Mouse (Mus musculus) midbrain, embryonic 14.5 days (tissue): ENCODE results near the gene Olfr1380. TPM values are rescaled to one million over a fixed set of nuclear protein-coding genes. Genes with fewer than 3 reads are reported as not detected.
"Not testable (repeated sequence)": the region's sequence is repeated elsewhere in the genome, so short reads cannot be mapped to it uniquely, and the experiment has no call there.

Source experiments
- ATAC-seq: fragments of 200-750 bp; cut with Nextera tagmentation; 2 replicates; pipeline ENCODE4 v1.8.0; 2017; ENCODE audit warnings: moderate number of reproducible peaks, moderate library complexity; ENCODE audit not compliant: low FRiP score, low TSS enrichment
- DNase-seq: peaks from one replicate; pipeline ENCODE4 v3.0.0-alpha.2; 2015
- H3K27ac ChIP-seq: fragments of 300-500 bp; sonication (generic); replicated peaks from 2 replicates; pipeline ENCODE4 v1.5.1; 2014; ENCODE audit warnings: mild to moderate bottlenecking, low read depth, low read length, moderate library complexity
- H3K27me3 ChIP-seq: fragments of 300-500 bp; sonication (generic); 2 replicates; pipeline ENCODE4 v1.6.1; 2014; ENCODE audit warnings: low read length, control low read depth, mixed read lengths; ENCODE audit not compliant: control insufficient read depth, insufficient read depth
- H3K36me3 ChIP-seq: fragments of 300-500 bp; sonication (generic); 2 replicates; pipeline ENCODE4 v1.6.1; 2014; ENCODE audit warnings: low read length, control low read depth; ENCODE audit not compliant: control insufficient read depth, insufficient read depth
- H3K4me1 ChIP-seq: fragments of 300-500 bp; sonication (generic); 2 replicates; pipeline ENCODE4 v1.6.1; 2014; ENCODE audit warnings: mild to moderate bottlenecking, antibody characterized with exemption, low read length, control low read depth; ENCODE audit not compliant: control insufficient read depth, insufficient read depth
- H3K4me2 ChIP-seq: fragments of 300-500 bp; sonication (generic); 2 replicates; pipeline ENCODE4 v1.6.1; 2014; ENCODE audit warnings: mild to moderate bottlenecking, low read length, moderate library complexity
- H3K4me3 ChIP-seq: fragments of 300-500 bp; sonication (generic); replicated peaks from 2 replicates; pipeline ENCODE4 v1.5.1; 2014; ENCODE audit warnings: low read depth, low read length
- H3K9ac ChIP-seq: fragments of 300-500 bp; sonication (generic); replicated peaks from 2 replicates; pipeline ENCODE4 v1.6.1; 2014; ENCODE audit warnings: mild to moderate bottlenecking, low read length, moderate library complexity
- H3K9me3 ChIP-seq: fragments of 300-500 bp; sonication (generic); 2 replicates; pipeline ENCODE4 v1.6.1; 2016; ENCODE audit warnings: low read length, control low read depth, mixed read lengths; ENCODE audit not compliant: control insufficient read depth
- WGBS: fragments of 180-500 bp; shearing (Covaris S2); extraction: QIAGEN DNeasy Blood & Tissue Kit; methylation state at CpG from one replicate; pipeline ENCODE4 v1.1.7; 2014; 5-methylcytosine and 5-hydroxymethylcytosine counted together
- polyA plus RNA-seq: library from polyadenylated mRNA; unstranded; fragments of >200 nt; fragmentation: Nextera tagmentation; extraction: Ambion mirVana; gene quantifications from 2 replicates; pipeline ENCODE4 v1.2.1, GENCODE M21; 2014

The Olfr1380 gene
- polyA plus RNA-seq: not detected in 2 replicates

DNA sequence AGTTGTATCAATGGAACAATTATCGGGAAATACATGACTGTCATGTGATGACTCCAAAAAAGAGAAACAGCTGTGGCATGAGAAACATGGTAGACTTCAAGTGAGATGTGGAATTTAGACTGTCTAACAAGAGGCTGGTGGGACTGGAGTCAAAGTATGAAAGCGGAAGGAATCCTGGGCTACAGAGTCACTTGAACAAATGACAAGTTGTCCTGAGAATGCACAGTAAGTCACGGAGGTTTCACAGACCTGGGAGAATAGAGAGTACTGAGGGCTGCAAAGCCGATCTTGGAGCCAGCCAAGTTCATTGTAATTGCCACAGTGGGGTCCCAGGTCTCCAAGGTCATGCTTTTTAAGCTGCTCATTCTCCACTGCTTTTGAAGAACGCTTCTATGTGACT lies at the start of gene Olfr1380:
Olfr1380 (plus strand) TSS at position 301 of the 400 bp plus-strand sequence.
- H3K27me3 ChIP-seq: not testable (repeated sequence)
- WGBS: 57% methylated on average over 5 of the region's 5 CpGs

DNA sequence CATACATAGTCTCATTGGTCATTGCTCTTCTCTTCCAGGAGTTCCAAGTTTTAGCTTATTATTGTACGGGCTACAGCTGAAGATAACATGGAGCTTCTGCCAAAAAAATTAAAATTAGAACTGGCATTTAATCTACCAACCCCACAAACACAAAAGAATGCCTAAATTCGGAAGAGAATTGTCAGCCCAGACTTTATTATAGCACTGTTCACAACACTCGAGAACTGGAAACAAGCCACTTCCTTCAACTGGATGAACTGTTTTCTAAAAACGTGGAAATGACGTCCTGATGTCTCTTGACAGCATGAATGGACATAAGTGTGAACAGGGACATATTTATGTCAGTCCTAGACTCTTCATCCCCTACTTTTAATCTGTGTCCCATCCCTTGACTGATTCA lies 38.6 kb upstream of the Olfr1380 start:
- H3K9ac ChIP-seq: no peak overlapping the region
- H3K27ac ChIP-seq: no peak overlapping the region
- H3K4me1 ChIP-seq: no peaks in the 10 kb centered on the region
- DNase-seq (no peak), ATAC-seq (no peak)
- H3K4me2 ChIP-seq: no peak overlapping the region
- H3K27me3 ChIP-seq: no peaks in the 10 kb centered on the region
- H3K36me3 ChIP-seq: no peaks in the 10 kb centered on the region
- H3K9me3 ChIP-seq: no peaks in the 10 kb centered on the region
- 78% methylated on average over 5 of the region's 5 CpGs for WGBS
- no peak overlapping the region for H3K4me3 ChIP-seq

More for the DNA sequence above, at the start of gene Olfr1380:
- not testable (repeated sequence) for H3K9ac ChIP-seq, H3K4me1 ChIP-seq, ATAC-seq, DNase-seq, H3K4me3 ChIP-seq, H3K27ac ChIP-seq, H3K36me3 ChIP-seq, H3K4me2 ChIP-seq, H3K9me3 ChIP-seq

DNA sequence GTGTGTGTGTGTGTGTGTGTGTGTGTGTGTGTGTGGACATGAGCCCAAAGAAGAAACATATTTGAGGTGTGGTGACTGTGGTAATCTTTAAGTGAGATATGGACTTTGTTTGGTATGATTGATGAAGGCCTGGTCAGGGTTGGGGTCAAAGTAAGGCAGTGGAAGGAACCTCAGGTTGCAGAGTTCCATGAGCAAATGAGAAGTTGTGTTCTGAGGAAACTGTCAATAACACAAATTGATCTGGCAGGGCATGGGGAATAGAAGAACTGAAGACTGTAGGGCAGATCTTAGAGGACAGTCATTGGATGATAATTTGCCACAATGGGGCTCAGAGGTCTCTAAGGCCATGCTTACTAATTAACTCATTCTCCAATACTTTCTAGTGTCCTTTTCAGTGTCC lies 37.3 kb upstream of the Olfr1380 start, which contains the start of gene Olfr1383:
Olfr1383 (plus strand) TSS at position 301 of the 400 bp plus-strand sequence.
- no peaks in the 10 kb centered on the region for H3K9me3 ChIP-seq
- H3K9ac ChIP-seq: no peak within 1 kb of the TSS
- H3K4me3 ChIP-seq: no peak within 1 kb of the TSS

DNA sequence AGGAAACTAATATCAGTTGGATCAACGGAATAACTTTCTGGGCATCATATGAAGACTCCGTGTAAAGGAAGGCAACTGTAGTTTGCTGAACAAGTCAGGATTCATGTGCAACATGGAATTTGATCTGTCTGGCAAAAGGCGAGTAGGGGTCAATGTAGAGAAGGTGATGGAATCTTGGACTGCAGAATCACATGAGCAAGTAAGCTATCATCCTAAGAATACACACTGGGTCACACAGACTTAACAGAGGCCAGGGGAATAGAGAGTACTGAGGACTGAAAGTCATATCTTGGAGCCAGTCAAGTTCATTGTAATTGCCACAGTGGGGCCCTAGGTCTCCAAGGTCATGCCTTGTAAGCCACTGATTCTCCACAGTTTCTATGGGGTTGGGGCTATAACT lies 28.7 kb upstream of the Olfr1380 start, which contains the start of gene Olfr1382:
Olfr1382 (plus strand) TSS at position 301 of the 400 bp plus-strand sequence.
- no peaks in the 10 kb centered on the region for H3K9me3 ChIP-seq
- H3K4me1 ChIP-seq: no peaks in the 10 kb centered on the region
- H3K9ac ChIP-seq: no peak within 1 kb of the TSS
- no peaks in the 10 kb centered on the region for H3K27me3 ChIP-seq
- H3K4me3 ChIP-seq: no peak within 1 kb of the TSS
- DNase-seq: no peak
- no peak within 1 kb of the TSS for H3K4me2 ChIP-seq
- no peak for ATAC-seq
- WGBS: 85% methylated on average over 3 of the region's 3 CpGs
- no peak within 1 kb of the TSS for H3K27ac ChIP-seq
- H3K36me3 ChIP-seq: no peaks in the 10 kb centered on the region

More for the DNA sequence above, 37.3 kb upstream of the Olfr1380 start, which contains the start of gene Olfr1383:
- ATAC-seq (no peak), DNase-seq (no peak)
- H3K4me1 ChIP-seq: no peaks in the 10 kb centered on the region
- no peak within 1 kb of the TSS for H3K27ac ChIP-seq
- H3K27me3 ChIP-seq: no peaks in the 10 kb centered on the region
- no peak within 1 kb of the TSS for H3K4me2 ChIP-seq
- no peaks in the 10 kb centered on the region for H3K36me3 ChIP-seq

DNA sequence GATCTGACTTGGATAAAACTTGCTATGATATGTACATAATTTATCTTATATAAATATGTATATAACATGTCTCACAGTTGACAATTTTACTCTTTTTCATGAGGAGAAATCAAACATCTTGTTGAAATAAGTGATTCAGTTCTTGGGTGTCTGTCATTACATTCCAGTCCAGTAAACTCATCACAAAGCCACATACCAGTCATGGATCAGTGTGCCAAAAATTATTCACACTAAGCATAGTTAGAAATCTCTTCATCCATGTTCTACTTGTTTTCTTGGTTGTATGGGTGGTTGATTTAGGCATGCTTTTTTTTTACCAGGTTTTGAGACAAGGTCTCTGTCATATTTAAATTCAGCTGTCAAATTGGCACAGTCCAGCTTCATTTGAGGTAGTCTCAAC lies 23.9 kb upstream of the Olfr1380 start:
- no peaks in the 10 kb centered on the region for H3K27me3 ChIP-seq
- no peak overlapping the region for H3K4me2 ChIP-seq
- no peak overlapping the region for H3K9ac ChIP-seq
- no peak for DNase-seq
- no peak overlapping the region for H3K27ac ChIP-seq
- H3K36me3 ChIP-seq: no peaks in the 10 kb centered on the region
- no peak for ATAC-seq
- H3K9me3 ChIP-seq: no peaks in the 10 kb centered on the region
- no peaks in the 10 kb centered on the region for H3K4me1 ChIP-seq
- no peak overlapping the region for H3K4me3 ChIP-seq

DNA sequence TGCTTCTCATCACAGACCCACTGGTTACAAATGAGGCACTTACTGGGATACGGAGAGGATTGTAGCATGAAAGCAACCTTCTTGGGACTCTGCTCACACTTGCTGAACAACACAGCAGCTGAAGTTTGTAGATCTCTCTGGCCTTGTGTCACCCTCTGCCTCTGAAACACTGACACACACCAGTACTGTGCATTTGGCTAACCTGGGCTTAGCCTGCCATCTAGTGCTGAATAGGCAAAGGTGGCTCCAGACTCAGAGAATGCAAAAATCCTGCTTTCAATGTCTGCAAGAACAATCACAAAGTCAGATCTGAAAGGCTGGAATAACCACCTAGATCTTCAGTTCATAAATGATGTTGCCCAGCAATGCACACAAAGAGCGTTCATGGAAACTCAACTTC lies 20.0 kb upstream of the Olfr1380 start:
- not testable (repeated sequence) for H3K4me3 ChIP-seq, ATAC-seq, H3K4me2 ChIP-seq, H3K27ac ChIP-seq, H3K27me3 ChIP-seq, H3K9ac ChIP-seq, H3K9me3 ChIP-seq, H3K36me3 ChIP-seq, H3K4me1 ChIP-seq
- WGBS: 83% methylated on average over 2 of the region's 2 CpGs
- DNase-seq: peak; percentile 55

DNA sequence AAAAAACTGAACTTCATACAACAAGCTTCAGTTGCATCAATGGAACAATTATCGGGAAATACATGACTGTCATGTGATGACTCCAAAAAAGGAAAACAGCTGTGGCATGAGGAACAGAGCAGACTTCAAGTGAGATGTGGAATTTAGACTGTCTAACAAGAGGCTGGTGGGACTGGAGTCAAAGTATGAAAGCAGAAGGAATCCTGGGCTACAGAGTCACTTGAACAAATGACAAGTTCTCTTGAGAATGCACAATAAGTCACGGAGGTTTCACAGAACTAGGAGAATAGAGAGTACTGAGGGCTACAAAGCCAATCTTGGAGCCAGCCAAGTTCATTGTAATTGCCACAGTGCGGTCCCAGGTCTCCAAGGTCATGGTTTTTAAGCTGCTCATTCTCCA lies 13.5 kb upstream of the Olfr1380 start, which contains the start of gene Olfr1381:
Olfr1381 (plus strand) TSS at position 301 of the 400 bp plus-strand sequence.
- 45% methylated on average over 3 of the region's 3 CpGs for WGBS

DNA sequence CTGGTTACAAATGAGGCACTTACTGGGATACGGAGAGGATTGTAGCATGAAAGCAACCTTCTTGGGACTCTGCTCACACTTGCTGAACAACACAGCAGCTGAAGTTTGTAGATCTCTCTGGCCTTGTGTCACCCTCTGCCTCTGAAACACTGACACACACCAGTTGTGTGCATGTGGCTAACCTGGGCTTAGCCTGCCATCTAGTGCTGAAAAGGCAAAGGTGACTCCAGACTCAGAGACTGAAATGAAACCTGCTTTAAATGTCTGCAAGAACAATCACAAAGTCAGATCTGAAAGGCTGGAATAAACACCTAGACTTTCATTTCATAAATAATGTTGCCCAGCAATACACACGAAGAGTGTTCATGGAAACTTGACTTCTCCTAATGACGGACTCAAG lies 2.6 kb upstream of the Olfr1380 start:
- H3K9me3 ChIP-seq, H3K4me2 ChIP-seq, H3K27me3 ChIP-seq, ATAC-seq, H3K36me3 ChIP-seq, H3K27ac ChIP-seq, H3K9ac ChIP-seq, H3K4me3 ChIP-seq, H3K4me1 ChIP-seq: not testable (repeated sequence)
- 82% methylated on average over 3 of the region's 3 CpGs for WGBS
- peak; percentile 25 for DNase-seq

More for the DNA sequence above, 13.5 kb upstream of the Olfr1380 start, which contains the start of gene Olfr1381:
- H3K4me1 ChIP-seq, H3K27ac ChIP-seq, H3K27me3 ChIP-seq, H3K9ac ChIP-seq, H3K4me2 ChIP-seq, H3K9me3 ChIP-seq, H3K4me3 ChIP-seq, ATAC-seq, DNase-seq, H3K36me3 ChIP-seq: not testable (repeated sequence)

DNA sequence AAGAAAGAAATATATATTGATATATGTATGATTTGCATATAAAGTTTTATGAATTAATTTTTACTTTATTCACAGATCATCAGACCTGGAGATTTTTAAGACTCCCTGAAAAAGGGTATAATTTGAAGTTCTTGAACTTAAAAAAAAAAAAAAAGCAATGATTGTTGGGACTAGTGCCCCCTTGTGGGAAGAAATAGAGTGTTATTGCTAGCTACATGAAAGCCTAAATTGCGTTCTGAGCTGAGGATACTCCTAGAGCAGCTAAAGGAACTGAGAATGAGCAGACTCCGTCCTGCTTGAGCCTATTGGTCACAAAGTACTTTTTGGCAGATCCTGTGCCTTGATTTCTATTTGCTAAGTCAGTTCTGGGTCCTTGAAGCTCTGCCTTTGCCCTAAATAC lies 18.4 kb downstream of the Olfr1380 start:
- DNase-seq: peak; percentile 20
- 35% methylated on average over 2 of the region's 2 CpGs for WGBS
- H3K36me3 ChIP-seq, H3K4me2 ChIP-seq, H3K4me3 ChIP-seq, ATAC-seq, H3K9ac ChIP-seq, H3K9me3 ChIP-seq, H3K4me1 ChIP-seq, H3K27ac ChIP-seq, H3K27me3 ChIP-seq: not testable (repeated sequence)
